Mouse (Mus musculus): ENCODE measurements around the gene Rpl3l.
"Not testable (repeated sequence)": the region's sequence is repeated elsewhere in the genome, so short reads cannot be mapped to it uniquely, and the experiment has no call there.

Gene Rpl3l

GRCm38 (mm10) chr17:24727618-24728017 is at the start of gene Rpl3l:
Gene Rpl3l (plus strand): TSS chr17:24727820.
- no peak for DNase-seq (ENCODE audit: low read depth)

DNA sequence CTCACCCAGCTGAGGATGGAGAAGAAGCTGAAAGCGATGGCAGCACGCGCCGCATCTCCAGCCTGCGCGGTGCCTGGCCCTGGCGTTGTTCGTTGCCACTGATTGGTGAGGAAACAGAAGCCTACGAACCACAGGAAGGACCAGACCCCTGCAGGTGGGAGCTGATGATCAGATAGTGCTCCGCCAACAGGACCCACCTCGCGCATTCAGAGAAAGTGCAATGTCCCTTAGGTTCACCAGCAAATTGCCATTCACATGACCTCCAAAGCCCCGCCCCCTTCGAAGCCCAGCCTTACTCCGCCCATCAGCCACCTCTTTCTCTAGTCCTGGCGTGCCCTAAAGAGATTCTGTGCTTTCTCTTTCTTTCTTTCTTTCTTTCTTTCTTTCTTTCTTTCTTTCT is 41.1 kb upstream of the Rpl3l start:
- DNase-seq (ENCODE audit: low read depth) = no peak

DNA sequence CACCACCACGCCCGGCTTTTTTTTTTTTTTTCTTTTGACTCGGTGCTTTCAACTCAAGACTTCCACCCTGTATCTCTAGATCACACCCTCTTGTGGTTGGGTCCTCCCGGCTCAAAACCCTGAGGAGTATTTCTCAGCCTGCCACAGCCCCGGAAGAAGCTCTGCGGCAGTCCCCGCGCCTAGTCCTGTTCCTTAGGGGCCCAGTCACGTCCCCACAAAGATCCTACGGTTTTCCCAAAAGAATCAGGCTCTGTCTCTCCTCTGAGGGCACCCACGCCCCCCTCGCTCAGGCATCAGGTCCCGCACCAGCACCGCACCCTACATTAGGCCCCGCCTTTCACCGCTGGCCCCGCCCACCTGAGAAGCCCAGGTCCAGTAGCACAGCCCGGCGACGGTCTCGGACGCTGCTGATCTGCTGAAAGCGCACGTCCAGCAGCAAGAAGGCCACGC is 40.4 kb upstream of the Rpl3l start:
- DNase-seq (ENCODE audit: low read depth) = no peak

- DNase-seq (ENCODE audit: low read depth) = no peak
These were observed 40.0 kb upstream of the Rpl3l start for GRCm38 (mm10) chr17:24687599-24687998.

- DNase-seq (ENCODE audit: low read depth) = no peak
These were observed 38.2 kb upstream of the Rpl3l start, which contains the start of gene Syngr3 for GRCm38 (mm10) chr17:24689251-24690081. Gene Syngr3 (minus strand): TSS chr17:24689955.

DNA sequence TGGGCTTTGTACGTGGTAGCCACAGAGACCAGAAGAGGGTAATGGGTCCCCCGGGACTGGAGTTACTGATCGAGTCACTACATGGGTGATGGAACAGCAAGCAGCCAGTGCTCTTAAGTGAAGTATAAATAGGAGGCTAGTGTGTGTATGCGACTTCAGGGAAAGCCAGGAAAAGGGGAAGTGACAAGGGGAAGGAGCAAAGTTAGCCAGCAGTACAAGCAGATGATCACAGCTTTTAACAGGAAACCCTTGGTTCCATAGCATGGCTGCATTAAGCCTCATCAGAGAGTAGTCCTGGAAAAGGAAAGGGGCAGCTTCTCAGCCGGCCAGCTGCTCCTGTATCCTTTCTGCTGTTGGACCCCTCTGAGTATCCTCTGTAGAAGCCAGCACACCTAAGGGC is 35.2 kb upstream of the Rpl3l start:
- no peak for DNase-seq (ENCODE audit: low read depth)

DNA sequence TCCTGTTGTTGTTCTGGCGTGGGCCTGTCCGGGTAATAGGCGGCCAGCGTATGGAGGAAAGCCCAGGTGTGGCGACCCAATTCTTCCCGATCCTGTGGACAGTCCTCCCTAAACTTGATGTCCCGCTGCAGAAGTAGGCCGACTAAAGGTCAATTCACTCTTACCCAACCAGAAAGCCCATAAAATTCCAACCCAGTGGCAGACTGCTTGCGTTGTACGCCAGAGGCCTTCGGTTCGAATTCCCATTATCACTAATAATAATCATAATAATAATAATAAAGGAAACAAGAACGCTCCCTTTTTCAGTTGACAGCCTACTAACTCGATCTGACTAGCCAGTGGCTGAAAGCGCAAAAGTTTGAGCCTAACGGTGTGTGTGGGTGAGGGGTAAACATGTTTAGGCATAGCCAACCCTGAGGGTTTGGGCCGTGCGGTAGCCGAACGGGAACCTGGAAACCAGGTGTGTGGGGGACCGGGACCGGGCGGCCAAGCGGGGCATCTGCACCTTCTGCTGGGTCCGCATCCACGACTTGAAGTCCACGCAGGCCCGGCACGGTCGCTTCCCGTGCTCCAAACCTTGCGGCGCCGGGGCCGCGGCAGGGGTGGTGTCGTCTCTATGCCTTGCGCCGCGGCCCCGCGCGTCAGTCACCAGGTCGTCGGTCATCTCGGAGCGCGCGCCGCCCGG is 32.2 kb upstream of the Rpl3l start:
- DNase-seq (ENCODE audit: low read depth) = no peak

DNA sequence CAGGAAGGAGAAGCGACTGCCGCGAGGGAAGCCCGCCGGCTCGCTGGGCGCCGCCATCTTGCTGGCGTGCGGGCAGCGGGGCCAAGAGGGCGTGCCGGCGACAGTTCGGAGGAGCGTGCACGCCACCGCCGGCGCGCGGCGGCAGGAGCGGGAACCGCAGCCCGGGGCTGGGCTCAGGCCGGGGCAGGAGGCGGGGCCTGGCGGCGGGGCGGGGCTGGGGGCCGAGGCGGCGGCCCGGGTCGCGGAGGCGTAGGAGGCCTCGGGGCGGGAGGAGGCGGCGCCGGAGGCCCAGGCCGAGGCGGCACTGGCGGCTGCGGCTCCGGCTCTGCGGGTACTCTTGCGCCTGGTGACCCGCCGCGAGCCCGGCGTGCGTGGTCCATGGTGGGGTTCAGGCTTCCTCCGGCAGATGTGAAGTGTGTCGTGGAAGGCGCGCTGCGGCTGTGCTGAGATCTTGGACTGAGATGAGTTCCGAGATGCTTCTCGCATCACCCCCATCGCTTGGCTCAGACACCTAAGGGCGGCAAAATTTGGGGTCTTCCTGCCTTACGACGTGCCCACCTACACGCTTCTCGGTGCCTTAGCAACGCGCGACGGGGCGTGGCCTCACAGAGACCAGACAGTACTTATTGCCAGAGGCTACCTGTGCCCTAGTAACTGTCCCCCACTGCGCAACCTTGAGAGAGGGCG is 31.5 kb upstream of the Rpl3l start, which contains the start of the genes Gfer and Noxo1:
TSS of gene Gfer (minus strand) at position 146 of the 687 bp plus-strand sequence.
TSS of gene Noxo1 (plus strand) at position 224 of the 687 bp plus-strand sequence.
- DNase-seq (ENCODE audit: low read depth) = peak; percentile 94

DNA sequence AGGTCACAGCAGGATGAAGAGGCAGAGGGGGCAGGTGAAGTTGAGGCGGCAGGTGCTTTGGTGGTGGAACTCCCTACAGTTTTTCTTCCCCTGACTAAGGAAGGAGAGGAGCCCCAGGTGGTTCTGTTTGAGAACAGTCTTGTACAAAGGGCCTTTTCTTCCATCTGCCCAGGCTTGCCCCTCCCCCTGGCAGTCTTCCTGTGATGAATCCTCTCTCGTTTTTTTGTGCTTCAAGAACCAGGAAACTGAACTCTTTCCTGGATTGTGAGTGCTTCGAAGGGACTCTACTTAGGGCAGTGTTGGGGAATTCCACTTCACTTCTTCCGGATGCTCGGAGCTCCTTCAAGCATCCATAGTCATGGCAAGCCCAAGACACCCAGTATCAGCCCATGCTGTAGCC is 29.6 kb upstream of the Rpl3l start:
- DNase-seq (ENCODE audit: low read depth) = peak; percentile 60

DNA sequence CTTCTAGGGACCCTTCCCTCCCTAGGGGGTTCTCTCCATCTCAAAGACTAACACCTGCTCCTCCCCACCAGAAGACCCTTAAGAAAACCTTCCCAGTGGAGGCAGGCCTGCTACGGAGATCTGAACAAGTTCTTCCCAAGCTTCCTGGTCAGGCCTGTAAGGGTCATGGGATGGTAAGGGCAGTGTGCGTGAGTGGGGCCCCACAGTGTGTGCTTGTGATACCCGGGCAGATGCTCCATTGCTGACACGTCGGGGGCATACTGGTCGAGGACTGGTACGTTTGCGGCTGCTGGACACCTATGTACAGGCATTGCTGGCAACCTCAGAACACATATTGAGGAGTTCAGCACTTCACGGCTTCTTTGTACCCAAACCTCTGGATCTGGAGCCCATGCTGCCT is 28.9 kb upstream of the Rpl3l start:
- DNase-seq (ENCODE audit: low read depth) = no peak

- DNase-seq (ENCODE audit: low read depth) = no peak
These were observed 28.1 kb upstream of the Rpl3l start for GRCm38 (mm10) chr17:24699473-24699872.

- DNase-seq (ENCODE audit: low read depth) = no peak
These were observed 26.4 kb upstream of the Rpl3l start for GRCm38 (mm10) chr17:24701251-24701650.

DNA sequence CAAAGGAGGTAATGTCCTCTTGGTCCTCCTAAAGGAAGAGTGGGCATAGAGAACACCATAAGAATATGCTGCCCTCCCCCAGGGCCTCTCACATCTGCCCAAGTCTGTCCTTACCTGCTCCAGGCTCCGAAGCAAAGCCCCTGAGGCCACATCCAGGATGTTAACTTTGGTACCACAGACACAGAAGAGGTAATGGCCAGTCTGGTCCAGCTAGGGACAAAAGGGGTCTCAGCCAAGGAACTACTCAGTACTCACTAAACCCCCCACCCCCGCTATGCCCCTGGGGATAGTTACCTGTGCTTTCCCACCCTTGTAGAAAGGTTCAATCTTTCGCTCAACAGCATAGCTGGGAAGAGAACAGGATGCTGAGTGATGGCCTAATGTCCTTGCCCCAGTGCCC is 21.8 kb upstream of the Rpl3l start:
- no peak for DNase-seq (ENCODE audit: low read depth)

- peak; percentile 98 for DNase-seq (ENCODE audit: low read depth)
These were observed 20.4 kb upstream of the Rpl3l start, which contains the start of gene Tbl3 for GRCm38 (mm10) chr17:24706982-24707800. Gene Tbl3 (minus strand): TSS chr17:24707660.

DNA sequence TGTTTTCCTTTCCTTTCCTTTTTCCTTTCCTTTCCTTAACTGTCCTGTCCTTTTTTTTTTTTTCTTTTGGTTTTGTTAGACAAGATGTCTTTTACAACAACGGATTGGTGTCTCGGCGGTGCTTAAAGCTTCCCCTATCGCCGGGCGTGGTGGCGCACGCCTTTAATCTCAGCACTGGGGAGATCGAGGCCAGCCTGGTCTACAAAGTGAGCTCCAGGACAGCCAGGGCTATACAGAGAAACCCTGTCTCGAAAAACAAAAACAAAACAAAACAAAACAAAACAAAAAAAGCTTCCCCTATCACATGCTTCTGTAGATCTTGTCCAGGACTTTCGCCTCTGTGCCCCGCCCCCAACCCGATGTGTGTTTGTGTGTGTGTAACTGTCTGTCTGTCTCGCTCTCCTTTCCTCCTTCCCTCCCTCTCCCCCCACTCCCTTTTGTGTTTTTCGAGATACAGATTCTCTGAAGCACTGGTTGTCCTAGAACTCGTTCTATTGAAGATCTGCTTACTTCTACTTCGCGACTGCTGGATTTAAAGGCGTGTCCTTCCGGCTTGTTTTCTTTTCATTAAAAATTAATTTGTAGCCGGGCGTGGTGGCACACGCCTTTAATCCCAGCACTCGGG is 19.7 kb upstream of the Rpl3l start:
- no peak for DNase-seq (ENCODE audit: low read depth)

DNA sequence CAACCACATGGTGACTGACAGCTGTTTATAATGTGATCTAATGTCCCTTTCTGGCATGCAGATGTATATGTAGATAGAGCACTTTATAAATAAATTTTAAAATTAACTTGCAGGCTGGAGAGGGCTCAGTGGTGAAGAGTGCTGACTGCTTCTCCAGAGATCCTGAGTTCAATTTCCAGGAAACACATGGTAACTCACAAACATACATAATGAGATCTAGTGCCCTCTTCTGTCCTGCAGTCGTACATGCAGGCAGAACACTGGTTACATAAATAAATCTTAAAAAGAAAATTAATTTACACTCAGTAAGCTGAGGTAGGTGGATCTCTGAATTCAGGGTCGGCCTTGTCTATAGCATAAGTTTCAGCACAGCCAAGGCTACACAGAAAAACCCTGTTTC is 19.0 kb upstream of the Rpl3l start:
- peak; percentile 61 for DNase-seq (ENCODE audit: low read depth)

DNA sequence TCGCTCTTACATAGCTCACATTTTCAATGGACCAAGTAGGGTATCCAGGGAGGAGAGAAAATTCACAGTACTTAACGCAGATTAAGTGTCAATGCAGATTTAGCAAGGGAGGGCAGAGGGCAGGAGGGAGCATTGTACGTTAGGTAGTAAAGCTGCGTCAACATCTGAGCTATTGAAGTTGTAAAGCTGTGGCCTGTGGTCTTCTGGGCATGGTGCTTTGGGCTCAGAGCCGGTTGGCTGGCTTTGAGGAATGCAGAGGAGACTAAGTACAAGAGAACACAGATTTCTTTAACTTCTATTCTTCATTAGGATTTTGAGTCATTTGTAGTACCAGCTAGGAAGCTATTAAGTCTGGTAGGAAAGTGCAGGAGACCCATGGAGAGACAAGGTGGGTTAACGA is 12.1 kb upstream of the Rpl3l start:
- no peak for DNase-seq (ENCODE audit: low read depth)

- DNase-seq (ENCODE audit: low read depth) = no peak
These were observed 11.4 kb upstream of the Rpl3l start for GRCm38 (mm10) chr17:24716166-24716682.

DNA sequence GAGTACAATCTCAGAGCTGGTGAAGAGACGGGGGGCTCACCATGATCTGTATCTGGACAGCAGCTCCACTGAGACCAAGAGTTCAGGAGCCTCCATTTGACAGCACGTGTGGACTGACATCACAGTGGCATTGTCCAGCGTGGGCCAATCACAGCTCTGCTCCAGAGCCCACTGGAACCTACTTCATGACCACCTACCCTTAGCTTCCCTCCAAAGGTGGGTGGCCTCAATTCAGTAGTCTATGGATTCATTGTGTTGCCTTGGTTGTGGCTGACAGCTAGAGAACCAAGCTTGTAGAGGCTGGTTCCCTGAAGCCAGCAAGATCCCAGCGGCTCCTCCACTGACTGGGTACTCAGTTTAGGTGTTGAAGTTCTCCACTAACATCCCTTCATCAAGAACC is 9.7 kb upstream of the Rpl3l start, which contains the start of the genes Rnf151 and Rps2:
TSS of gene Rnf151 (minus strand) at position 121 of the 400 bp plus-strand sequence.
TSS of gene Rps2 (plus strand) at position 174 of the 400 bp plus-strand sequence.
- DNase-seq (ENCODE audit: low read depth) = no peak

GRCm38 (mm10) chr17:24718938-24719337 is 8.7 kb upstream of the Rpl3l start:
- DNase-seq (ENCODE audit: low read depth) = not testable (repeated sequence)
